Mouse (Mus musculus) lung, embryonic 16.5 days (tissue): ENCODE measurements around the gene Lad1. TPM values are rescaled to one million over a fixed set of nuclear protein-coding genes. Genes with fewer than 3 reads are reported as not detected.

Experiments
- ATAC-seq: fragments of 200-750 bp; cut with Nextera tagmentation; 2 replicates; pipeline ENCODE4 v1.8.0; 2017; ENCODE audit warnings: low read depth, mild to moderate bottlenecking, moderate library complexity
- H3K27ac ChIP-seq: fragments of 300-500 bp; sonication (generic); 2 replicates; pipeline ENCODE4 v1.5.1; 2014; ENCODE audit warnings: mild to moderate bottlenecking, control low read depth, low read length
- H3K27me3 ChIP-seq: fragments of 300-500 bp; sonication (generic); 2 replicates; pipeline ENCODE4 v1.6.1; 2014; ENCODE audit warnings: low read depth, low read length, mixed read lengths; ENCODE audit not compliant: control insufficient read depth, insufficient read depth
- H3K36me3 ChIP-seq: fragments of 300-500 bp; sonication (generic); 2 replicates; pipeline ENCODE4 v1.6.1; 2014; ENCODE audit warnings: low read length; ENCODE audit not compliant: control insufficient read depth, insufficient read depth
- H3K4me1 ChIP-seq: fragments of 300-500 bp; sonication (generic); replicated peaks from 2 replicates; pipeline ENCODE4 v1.6.1; 2014; ENCODE audit warnings: low read length, mixed read lengths; ENCODE audit not compliant: control insufficient read depth, insufficient read depth
- H3K4me2 ChIP-seq: fragments of 300-500 bp; sonication (generic); 2 replicates; pipeline ENCODE4 v1.6.1; 2014; ENCODE audit warnings: low read depth, low read length, control low read depth
- H3K4me3 ChIP-seq: fragments of 300-500 bp; sonication (generic); 2 replicates; pipeline ENCODE4 v1.5.1; 2014; ENCODE audit warnings: mild to moderate bottlenecking, low read length, control low read depth
- H3K9ac ChIP-seq: fragments of 300-500 bp; sonication (generic); 2 replicates; pipeline ENCODE4 v1.6.1; 2014; ENCODE audit warnings: low read length, control low read depth
- H3K9me3 ChIP-seq: fragments of 300-500 bp; sonication (generic); 2 replicates; pipeline ENCODE4 v1.6.1; 2016; ENCODE audit warnings: low read length; ENCODE audit not compliant: control insufficient read depth
- WGBS: fragments of 180-500 bp; shearing (Covaris S2); extraction: QIAGEN DNeasy Blood & Tissue Kit; methylation state at CpG from one replicate; pipeline ENCODE4 v1.1.7; 2014; 5-methylcytosine and 5-hydroxymethylcytosine counted together
- polyA plus RNA-seq: library from polyadenylated mRNA; unstranded; fragments of >200 nt; fragmentation: Nextera tagmentation; extraction: Ambion mirVana; gene quantifications from 2 replicates; pipeline ENCODE4 v1.2.1, GENCODE M21; 2015

The Lad1 gene
- polyA plus RNA-seq, 1 experiment from 2014 or later = 16.2 TPM

- H3K4me2 ChIP-seq = no peak overlapping the region
- ATAC-seq = no peak
- no peaks in the 10 kb centered on the region for H3K4me1 ChIP-seq
- H3K36me3 ChIP-seq = no peaks in the 10 kb centered on the region
- no peak overlapping the region for H3K9ac ChIP-seq
- no peaks in the 10 kb centered on the region for H3K9me3 ChIP-seq
- WGBS = 66% methylated on average over 10 of the region's 10 CpGs
- no peak overlapping the region for H3K4me3 ChIP-seq
- H3K27me3 ChIP-seq = no peaks in the 10 kb centered on the region
- H3K27ac ChIP-seq = no peak overlapping the region
These were observed 64.1 kb downstream of the Lad1 start for GRCm38 (mm10) chr1:135882385-135883109.

Other genes starting within 250 kb of the Lad1 start
- gene Nav1, start 211.3 kb upstream of the Lad1 start, polyA plus RNA-seq = 10.8 and 11.5 TPM in 2 replicates
- 268 and 290 TPM in 2 replicates for gene Csrp1, start 98.5 kb upstream of the Lad1 start, polyA plus RNA-seq
- gene Phlda3, start 52.5 kb upstream of the Lad1 start, polyA plus RNA-seq = 62.8 and 63.2 TPM in 2 replicates
- 92.3 and 105 TPM in 2 replicates for gene Tnni1, start 39.2 kb upstream of the Lad1 start, polyA plus RNA-seq
- gene Tnnt2, start 17.8 kb downstream of the Lad1 start, polyA plus RNA-seq = 130 and 158 TPM in 2 replicates
- 0.57 and 1.0 TPM in 2 replicates for gene Pkp1, start 100.6 kb downstream of the Lad1 start, polyA plus RNA-seq
- not detected in 2 replicates for gene Igfn1, start 187.7 kb downstream of the Lad1 start, polyA plus RNA-seq
- gene Tmem9, start 189.6 kb downstream of the Lad1 start, polyA plus RNA-seq = 163 and 171 TPM in 2 replicates
- not detected in 2 replicates for gene Ascl5, start 232.2 kb downstream of the Lad1 start, polyA plus RNA-seq
- gene Cacna1s, start 234.2 kb downstream of the Lad1 start, polyA plus RNA-seq = 0.29 and 1.0 TPM in 2 replicates